ENCODE assay signal across 28 mouse cellular contexts in the genomic region with DNA sequence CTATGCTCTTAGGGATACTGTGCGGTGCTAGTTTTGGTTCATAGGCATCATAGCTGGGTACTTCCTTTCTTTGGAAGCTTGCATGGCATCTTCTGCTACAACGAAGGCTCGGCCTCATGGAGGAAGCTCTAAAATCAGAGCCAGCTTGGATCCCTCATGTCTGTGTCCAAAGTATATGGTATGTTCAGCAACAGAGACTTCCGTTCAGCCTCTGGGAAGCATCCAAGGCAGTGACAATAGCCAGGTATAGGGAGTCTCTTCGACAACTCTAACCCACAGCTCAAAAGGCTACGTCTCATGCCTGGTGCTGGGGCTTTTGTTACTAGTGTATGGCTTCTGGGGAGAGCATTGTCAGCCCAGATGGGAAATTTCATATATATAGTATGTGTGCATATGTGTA.
"Had no signal": no experiment of that assay in that cellular context is flagged by ENCODE, and none has a peak within 500 bp of the region (broad histone marks: within the 10 kb centered on the region; RNA-seq: fewer than 3 reads in every experiment).

No protein-coding gene starts in this region.

- H3K9ac ChIP-seq: embryonic facial prominence, embryonic 12.5 days; embryonic facial prominence, embryonic 13.5 days; embryonic facial prominence, embryonic 15.5 days; forebrain, embryonic 12.5 days; forebrain, embryonic 13.5 days; forebrain, embryonic 15.5 days; forebrain, postnatal 0 days had no signal

- H3K36me3 ChIP-seq: embryonic facial prominence, embryonic 10.5 days; embryonic facial prominence, embryonic 12.5 days; embryonic facial prominence, embryonic 13.5 days; embryonic facial prominence, embryonic 15.5 days; forebrain, embryonic 10.5 days; forebrain, embryonic 12.5 days; forebrain, embryonic 15.5 days had no signal

- H3K9me3 ChIP-seq: embryonic facial prominence, embryonic 10.5 days; embryonic facial prominence, embryonic 12.5 days; embryonic facial prominence, embryonic 13.5 days; embryonic facial prominence, embryonic 15.5 days; forebrain, embryonic 10.5 days; forebrain, embryonic 12.5 days; forebrain, embryonic 13.5 days; forebrain, embryonic 15.5 days had no signal

- H3K4me3 ChIP-seq: embryonic facial prominence, embryonic 10.5 days; embryonic facial prominence, embryonic 12.5 days; embryonic facial prominence, embryonic 13.5 days; embryonic facial prominence, embryonic 15.5 days; erythroblast, embryonic 14.5 days; forebrain, embryonic 10.5 days; forebrain, embryonic 12.5 days; forebrain, embryonic 13.5 days; forebrain, embryonic 15.5 days; gastrocnemius, adult 2 months; heart, adult 2 months had no signal

- H3K27ac ChIP-seq: embryonic facial prominence, embryonic 10.5 days; embryonic facial prominence, embryonic 12.5 days; embryonic facial prominence, embryonic 13.5 days; embryonic facial prominence, embryonic 15.5 days; forebrain, embryonic 10.5 days; forebrain, embryonic 12.5 days; forebrain, embryonic 13.5 days; forebrain, embryonic 15.5 days; gastrocnemius, adult 2 months; heart, adult 2 months had no signal

- H3K4me2 ChIP-seq: embryonic facial prominence, embryonic 12.5 days; embryonic facial prominence, embryonic 13.5 days; embryonic facial prominence, embryonic 15.5 days; forebrain, embryonic 12.5 days; forebrain, embryonic 13.5 days; forebrain, embryonic 15.5 days had no signal

- DNase-seq: cerebellum, adult 2 months; cerebellum, adult 8-10 months; cerebellum, adult 9-10 months; cerebellum, adult 9-11 months; cerebellum, postnatal 10 days; cerebellum, postnatal 14 days; cerebellum, postnatal 25 days; cerebellum, postnatal 36 days; embryo, embryonic 11 days; forebrain, postnatal 0 days; gastrocnemius, adult 2 months; gastrocnemius, postnatal 10 days; gastrocnemius, postnatal 14 days; gastrocnemius, postnatal 25 days; gastrocnemius, postnatal 36 days; heart, adult 18-20 months; heart, adult 2 months had no signal

- H3K27me3 ChIP-seq: embryonic facial prominence, embryonic 12.5 days; embryonic facial prominence, embryonic 13.5 days; embryonic facial prominence, embryonic 15.5 days; forebrain, embryonic 12.5 days; forebrain, embryonic 13.5 days; forebrain, embryonic 15.5 days had no signal

- H3K4me1 ChIP-seq: embryonic facial prominence, embryonic 12.5 days; embryonic facial prominence, embryonic 13.5 days; forebrain, embryonic 10.5 days; forebrain, embryonic 12.5 days; forebrain, embryonic 13.5 days; forebrain, embryonic 15.5 days had no signal

- ATAC-seq: forebrain, embryonic 13.5 days; forebrain, embryonic 14.5 days; forebrain, embryonic 15.5 days; forebrain, embryonic 16.5 days; forebrain, postnatal 0 days had no signal
